Mouse (Mus musculus) heart, postnatal 25 days (tissue): Measurements from ENCODE around the gene Tfip11. TPM values are rescaled to one million over a fixed set of nuclear protein-coding genes. Genes with fewer than 3 reads are reported as not detected.

ENCODE experiments used
- DNase-seq: peaks from one replicate; pipeline ENCODE4 v3.0.0; 2022; ENCODE audit warnings: low spot score
- intact Hi-C: fragments of 180-260 bp; cut with DNase I; formaldehyde crosslinking; loops from one replicate; pipeline ENCODE4 v1.15.1; 2025
- total RNA-seq, 2 experiments: library from RNA; stranded (reverse); gene quantifications; 2 replicates each; pipeline ENCODE4 v1.2.3; 2021

Tfip11 gene
- total RNA-seq, 2 experiments from 2014 or later: 16.3 to 17.9 TPM

- intact Hi-C loops: no loop called here
Observed at GRCm38 (mm10) chr5:112384805-112385472, 58.8 kb downstream of the Tfip11 start.

DNA sequence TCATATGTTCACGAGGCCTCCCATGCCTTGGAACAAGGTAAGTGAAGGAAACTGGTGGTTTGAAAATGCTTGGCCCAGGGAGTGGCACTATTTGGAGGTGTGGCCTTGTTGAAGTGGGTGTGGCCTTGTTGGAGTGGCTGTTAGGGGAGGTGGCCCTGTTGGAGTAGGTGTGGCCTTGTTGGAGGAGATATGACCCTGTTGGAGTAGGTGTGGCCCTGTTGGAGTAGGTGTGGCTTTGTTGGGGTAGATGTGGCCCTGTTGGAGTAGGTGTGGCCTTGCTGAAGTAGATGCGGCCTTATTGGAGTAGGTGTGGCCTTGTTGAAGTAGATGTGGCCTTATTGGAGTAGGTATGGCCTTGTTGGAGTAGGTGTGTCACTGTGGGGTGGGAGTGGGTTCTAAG is 59.8 kb downstream of the Tfip11 start:
- DNase-seq: no peak
- intact Hi-C loops: no loop called here

More at GRCm38 (mm10) chr5:112384805-112385472, 58.8 kb downstream of the Tfip11 start:
- DNase-seq: no peak

Other genes starting within 250 kb of the Tfip11 start
- gene Cryba4, start 73.8 kb upstream of the Tfip11 start, total RNA-seq: 10 to 100 TPM in 1 of 2 experiments, 1 to 10 TPM in 1; 8.9 to 10.3 TPM
- 1 to 10 TPM; 2.5 to 2.9 TPM for gene Crybb1, start 70.5 kb upstream of the Tfip11 start, total RNA-seq
- 10 to 100 TPM; 38.7 to 42.3 TPM for gene Tpst2, start 49.7 kb upstream of the Tfip11 start, total RNA-seq
- gene Srrd, start 16.7 kb downstream of the Tfip11 start, total RNA-seq: 1 to 10 TPM; 7.5 to 8.1 TPM
- 10 to 100 TPM; 10.2 to 12.1 TPM for gene Hps4, start 16.7 kb downstream of the Tfip11 start, total RNA-seq
- not detected for gene Gm6583, start 29.7 kb downstream of the Tfip11 start, total RNA-seq
- under 1 TPM; 0.65 to 0.70 TPM for gene Asphd2, start 68.5 kb downstream of the Tfip11 start, total RNA-seq
- not detected for gene Gm6588, start 123.1 kb downstream of the Tfip11 start, total RNA-seq